Mouse (Mus musculus) C2C12 (cell line): ENCODE measurements around the gene Il10.

Source experiments
- CEBPB ChIP-seq: IDR thresholded peaks from one replicate; pipeline ENCODE4 v1.6.1; 2011; ENCODE audit warnings: low read depth, mild to moderate bottlenecking, control low read depth, moderate library complexity
- CTCF ChIP-seq: IDR thresholded peaks from one replicate; pipeline ENCODE4 v1.5.1; 2011; ENCODE audit not compliant: control insufficient read depth, insufficient read depth, insufficient read length
- FOSL1 ChIP-seq: IDR thresholded peaks from one replicate; pipeline ENCODE4 v1.8.0; 2011; ENCODE audit warnings: mild to moderate bottlenecking, low read length; ENCODE audit not compliant: poor library complexity, insufficient read depth, severe bottlenecking
- MAX ChIP-seq: IDR thresholded peaks from one replicate; pipeline ENCODE4 v1.6.1; 2011; ENCODE audit warnings: mild to moderate bottlenecking, control low read depth
- MYOD1 ChIP-seq: IDR thresholded peaks from one replicate; pipeline ENCODE4 v1.6.1; 2011; ENCODE audit warnings: low read depth; ENCODE audit not compliant: control insufficient read depth, insufficient read length
- MYOG ChIP-seq: IDR thresholded peaks from one replicate; pipeline ENCODE4 v1.6.1; 2011; ENCODE audit not compliant: control insufficient read depth, insufficient read length; ENCODE audit errors: extremely low read depth
- USF1 ChIP-seq: IDR thresholded peaks from one replicate; pipeline ENCODE4 v1.6.1; 2011; ENCODE audit warnings: low read depth, mild to moderate bottlenecking, control low read depth, moderate library complexity

- TF ChIP-seq CTCF (no peak), CEBPB (no peak), USF1 (no peak), MYOG (no peak), MAX (no peak), FOSL1 (no peak), MYOD1 (no peak)
Observed at GRCm38 (mm10) chr1:131053656-131054055, 34.0 kb downstream of the Il10 start.
